Mouse (Mus musculus) neural tube, embryonic 11.5 days (tissue): Measurements from ENCODE around the gene Setd1b. TPM values are rescaled to one million over a fixed set of nuclear protein-coding genes. Genes with fewer than 3 reads are reported as not detected.

Experiments
- ATAC-seq: fragments of 200-750 bp; cut with Nextera tagmentation; 2 replicates; pipeline ENCODE4 v1.8.0; 2017; ENCODE audit warnings: moderate number of reproducible peaks, mild to moderate bottlenecking, moderate TSS enrichment, moderate library complexity; ENCODE audit not compliant: insufficient read depth, low FRiP score, low TSS enrichment
- DNase-seq: peaks from one replicate; pipeline ENCODE4 v3.0.0-alpha.2; 2015; ENCODE audit warnings: low spot score
- H3K27ac ChIP-seq: fragments of 300-500 bp; sonication (generic); 2 replicates; pipeline ENCODE4 v1.5.1; 2014; ENCODE audit warnings: low read depth, mild to moderate bottlenecking, low read length
- H3K27me3 ChIP-seq: fragments of 300-500 bp; sonication (generic); 2 replicates; pipeline ENCODE4 v1.6.1; 2014; ENCODE audit warnings: mild to moderate bottlenecking, low read length, mixed read lengths; ENCODE audit not compliant: control insufficient read depth, insufficient read depth
- H3K36me3 ChIP-seq: fragments of 300-500 bp; sonication (generic); 2 replicates; pipeline ENCODE4 v1.6.1; 2014; ENCODE audit warnings: mild to moderate bottlenecking, low read length, moderate library complexity, mixed read lengths; ENCODE audit not compliant: control insufficient read depth, insufficient read depth
- H3K4me1 ChIP-seq: fragments of 300-500 bp; sonication (generic); 2 replicates; pipeline ENCODE4 v1.6.1; 2014; ENCODE audit warnings: low read length, mixed read lengths; ENCODE audit not compliant: control insufficient read depth, insufficient read depth
- H3K4me2 ChIP-seq: fragments of 300-500 bp; sonication (generic); 2 replicates; pipeline ENCODE4 v1.6.1; 2014; ENCODE audit warnings: low read depth, mild to moderate bottlenecking, moderate library complexity
- H3K4me3 ChIP-seq: fragments of 300-500 bp; sonication (generic); 2 replicates; pipeline ENCODE4 v1.5.1; 2014; ENCODE audit warnings: low read depth, low read length
- H3K9ac ChIP-seq: fragments of 300-500 bp; sonication (generic); 2 replicates; pipeline ENCODE4 v1.6.1; 2014; ENCODE audit warnings: mild to moderate bottlenecking, low read length
- H3K9me3 ChIP-seq: fragments of 300-500 bp; sonication (generic); 2 replicates; pipeline ENCODE4 v1.6.1; 2016; ENCODE audit warnings: low read length; ENCODE audit not compliant: control insufficient read depth
- WGBS: fragments of 180-500 bp; shearing (Covaris S2); extraction: QIAGEN DNeasy Blood & Tissue Kit; methylation state at CpG from one replicate; pipeline ENCODE4 v1.1.7; 2014; 5-methylcytosine and 5-hydroxymethylcytosine counted together
- polyA plus RNA-seq: library from polyadenylated mRNA; unstranded; fragments of >200 nt; fragmentation: Nextera tagmentation; extraction: Ambion mirVana; gene quantifications from 2 replicates; pipeline ENCODE4 v1.2.1, GENCODE M21; 2014

Gene Setd1b
- polyA plus RNA-seq, 1 experiment from 2014 or later, result 10.9 TPM

DNA sequence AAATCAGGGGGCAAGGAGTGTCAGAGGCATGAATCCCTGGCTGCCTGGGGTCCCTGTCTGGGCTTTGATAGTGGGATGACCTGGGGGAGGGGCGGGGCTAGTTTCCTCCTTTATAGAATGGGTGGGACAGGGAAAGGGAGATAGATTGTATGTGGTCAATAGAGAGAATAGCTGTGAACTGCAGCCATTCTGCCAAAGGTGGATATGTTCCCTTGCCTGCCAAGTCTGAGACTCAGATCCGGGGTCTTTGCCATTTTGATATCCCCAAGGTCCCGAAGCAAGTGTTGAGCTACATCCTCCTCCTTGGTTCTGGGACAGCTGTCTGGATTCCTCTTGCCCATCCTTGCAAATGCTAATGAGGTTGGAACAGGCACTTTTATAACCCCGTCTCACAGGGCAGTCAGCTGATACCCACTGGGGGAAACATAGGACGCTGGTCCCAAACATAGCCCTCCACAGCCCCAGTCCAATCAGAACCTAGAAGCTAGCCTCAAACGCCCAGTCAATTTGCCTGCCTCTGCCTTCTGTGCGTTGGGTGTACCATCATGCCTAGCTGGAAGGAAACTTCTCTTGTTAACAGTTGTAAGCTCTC, 21.3 kb upstream of the Setd1b start:
- Histone ChIP-seq H3K36me3 (no peaks in the 10 kb centered on the region), H3K4me3 (no peak overlapping the region), H3K27ac (no peak overlapping the region), H3K4me2 (no peak overlapping the region), H3K9ac (no peak overlapping the region), H3K4me1 (peaks cover 4% of the 10 kb centered on the region; the same call in 1 of the 2 replicates), H3K27me3 (no peaks in the 10 kb centered on the region), H3K9me3 (0 out of 2 replicates have a peak, but pooled peaks cover 2% of the 10 kb centered on the region)
- ATAC-seq (no peak), DNase-seq (no peak)
- WGBS, result 48% methylated on average over 7 of the region's 7 CpGs

DNA sequence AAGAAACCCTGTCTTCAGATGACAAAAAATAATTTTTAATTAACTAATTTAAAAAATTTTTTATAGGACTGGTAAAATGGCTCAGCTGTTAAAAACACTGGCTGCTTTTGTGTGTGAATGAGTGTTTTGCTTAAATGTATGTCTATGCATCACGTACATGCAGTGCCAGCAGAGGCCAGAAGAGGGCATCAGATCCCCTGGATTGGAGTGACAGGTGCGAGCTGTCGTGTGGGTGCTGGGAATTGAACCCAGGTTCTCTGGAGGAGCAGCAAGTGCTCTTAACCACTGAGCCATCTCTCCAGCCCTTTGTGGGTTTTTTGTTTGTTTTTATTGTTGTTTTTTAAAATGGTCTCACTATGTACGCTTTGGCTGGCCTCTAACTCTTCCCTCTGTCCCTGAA, 19.8 kb upstream of the Setd1b start:
- Histone ChIP-seq H3K27me3 (no peaks in the 10 kb centered on the region), H3K4me1 (peaks cover 4% of the 10 kb centered on the region; the same call in 1 of the 2 replicates), H3K4me2 (no peak overlapping the region), H3K36me3 (no peaks in the 10 kb centered on the region), H3K4me3 (no peak overlapping the region), H3K27ac (no peak overlapping the region), H3K9me3 (0 out of 2 replicates have a peak, but pooled peaks cover 2% of the 10 kb centered on the region), H3K9ac (no peak overlapping the region)
- no peak for DNase-seq
- 90% methylated on average over 4 of the region's 4 CpGs for WGBS
- ATAC-seq, result no peak

DNA sequence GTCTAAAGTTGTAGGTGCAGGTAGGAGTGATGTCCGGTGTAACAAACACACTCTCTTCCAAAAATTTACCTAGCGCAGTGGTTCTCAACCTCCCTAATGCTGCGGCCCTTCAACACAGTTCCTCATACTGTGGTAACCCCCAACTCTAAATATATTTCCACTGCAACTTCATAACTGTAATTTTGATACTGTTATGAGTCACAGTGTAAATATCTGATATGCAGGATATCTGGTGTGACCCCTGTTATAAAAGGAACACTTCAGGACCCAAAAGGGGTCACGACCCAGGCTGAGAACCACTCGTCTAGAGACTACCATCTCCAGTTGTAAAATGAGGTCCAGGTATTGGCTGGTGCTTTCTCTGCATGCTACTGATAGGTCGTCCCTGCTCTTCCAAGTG, 16.9 kb upstream of the Setd1b start:
- WGBS, result 82% methylated on average over 6 of the region's 6 CpGs
- Histone ChIP-seq H3K36me3 (no peaks in the 10 kb centered on the region), H3K4me3 (no peak overlapping the region), H3K9me3 (0 out of 2 replicates have a peak, but pooled peaks cover 2% of the 10 kb centered on the region), H3K27me3 (no peaks in the 10 kb centered on the region), H3K4me1 (peaks cover 4% of the 10 kb centered on the region; the same call in 1 of the 2 replicates), H3K4me2 (no peak overlapping the region), H3K27ac (no peak overlapping the region), H3K9ac (no peak overlapping the region)
- no peak for DNase-seq
- no peak for ATAC-seq

DNA sequence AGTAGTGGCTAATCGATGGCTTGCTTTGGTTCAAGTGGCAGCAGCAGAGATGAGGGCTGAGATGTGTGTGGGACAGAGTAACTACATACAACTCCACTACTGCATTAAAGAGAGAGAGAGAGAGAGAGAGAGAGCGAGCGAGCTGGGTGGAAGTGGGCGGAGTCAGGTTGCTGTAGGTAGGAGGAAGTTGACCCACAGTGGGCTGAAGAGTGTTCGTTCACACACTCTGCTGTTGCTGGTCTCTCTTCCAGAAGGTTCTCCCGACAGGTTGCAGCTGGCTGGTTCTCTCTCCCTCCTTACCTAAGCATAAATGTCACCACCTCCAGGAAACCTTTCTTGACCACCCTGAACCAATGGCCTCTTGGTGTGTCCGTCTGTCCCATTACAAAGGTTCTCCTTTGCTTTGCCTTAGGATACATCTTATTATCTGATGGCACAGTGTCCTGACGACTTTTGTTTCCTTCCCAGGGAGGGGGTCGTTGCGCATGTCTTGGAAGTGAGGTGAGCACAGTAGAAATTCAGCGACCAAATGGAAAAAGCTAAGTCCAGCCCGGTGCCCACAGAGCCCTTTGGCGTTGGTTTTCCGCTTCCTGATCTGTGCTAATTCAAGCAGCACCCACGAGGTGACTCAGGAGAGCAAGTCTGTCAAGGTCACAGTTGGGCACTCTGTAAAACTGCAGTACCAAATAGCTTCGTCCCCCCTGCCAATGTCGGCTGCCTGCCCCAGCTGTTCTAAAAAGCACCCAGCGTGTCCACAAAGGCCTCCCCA, 16.2 kb upstream of the Setd1b start:
- H3K4me2 ChIP-seq, result no peak overlapping the region
- H3K4me1 ChIP-seq, result peaks cover 2% of the 10 kb centered on the region; the same call in 1 of the 2 replicates
- no peak overlapping the region for H3K9ac ChIP-seq
- H3K27ac ChIP-seq, result no peak overlapping the region
- no peaks in the 10 kb centered on the region for H3K36me3 ChIP-seq
- no peak for DNase-seq
- H3K27me3 ChIP-seq, result no peaks in the 10 kb centered on the region
- H3K9me3 ChIP-seq, result 0 out of 2 replicates have a peak, but pooled peaks cover 2% of the 10 kb centered on the region
- WGBS, result 87% methylated on average over 18 of the region's 18 CpGs
- H3K4me3 ChIP-seq, result no peak overlapping the region
- ATAC-seq, result no peak

DNA sequence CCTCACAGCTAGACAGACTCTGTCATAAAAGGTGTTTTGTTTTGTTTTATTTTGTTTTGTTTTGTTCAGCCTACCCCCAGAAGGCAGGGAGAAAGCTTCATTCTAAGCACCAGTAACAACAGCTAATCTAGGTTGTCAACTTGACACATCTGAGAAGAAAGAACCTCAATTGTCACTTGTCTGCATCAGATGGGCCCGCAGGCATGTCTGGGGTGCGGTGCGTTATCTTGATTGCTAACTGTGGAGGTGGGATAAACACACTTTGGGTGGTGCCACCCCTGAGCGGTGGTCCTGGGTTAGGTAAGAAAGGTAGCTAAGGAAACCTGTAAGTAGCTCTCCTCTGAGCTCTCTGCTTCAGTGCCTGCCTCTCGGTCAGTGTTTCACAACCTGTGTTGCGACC, 15.0 kb upstream of the Setd1b start:
- H3K4me1 ChIP-seq, result peaks cover 2% of the 10 kb centered on the region; the same call in 1 of the 2 replicates
- H3K4me2 ChIP-seq, result no peak overlapping the region
- no peak overlapping the region for H3K27ac ChIP-seq
- H3K36me3 ChIP-seq, result no peaks in the 10 kb centered on the region
- no peak overlapping the region for H3K4me3 ChIP-seq
- ATAC-seq (no peak), DNase-seq (no peak)
- 81% methylated on average over 6 of the region's 6 CpGs for WGBS
- H3K9me3 ChIP-seq, result 0 out of 2 replicates have a peak, but pooled peaks cover 2% of the 10 kb centered on the region
- no peaks in the 10 kb centered on the region for H3K27me3 ChIP-seq
- H3K9ac ChIP-seq, result no peak overlapping the region

DNA sequence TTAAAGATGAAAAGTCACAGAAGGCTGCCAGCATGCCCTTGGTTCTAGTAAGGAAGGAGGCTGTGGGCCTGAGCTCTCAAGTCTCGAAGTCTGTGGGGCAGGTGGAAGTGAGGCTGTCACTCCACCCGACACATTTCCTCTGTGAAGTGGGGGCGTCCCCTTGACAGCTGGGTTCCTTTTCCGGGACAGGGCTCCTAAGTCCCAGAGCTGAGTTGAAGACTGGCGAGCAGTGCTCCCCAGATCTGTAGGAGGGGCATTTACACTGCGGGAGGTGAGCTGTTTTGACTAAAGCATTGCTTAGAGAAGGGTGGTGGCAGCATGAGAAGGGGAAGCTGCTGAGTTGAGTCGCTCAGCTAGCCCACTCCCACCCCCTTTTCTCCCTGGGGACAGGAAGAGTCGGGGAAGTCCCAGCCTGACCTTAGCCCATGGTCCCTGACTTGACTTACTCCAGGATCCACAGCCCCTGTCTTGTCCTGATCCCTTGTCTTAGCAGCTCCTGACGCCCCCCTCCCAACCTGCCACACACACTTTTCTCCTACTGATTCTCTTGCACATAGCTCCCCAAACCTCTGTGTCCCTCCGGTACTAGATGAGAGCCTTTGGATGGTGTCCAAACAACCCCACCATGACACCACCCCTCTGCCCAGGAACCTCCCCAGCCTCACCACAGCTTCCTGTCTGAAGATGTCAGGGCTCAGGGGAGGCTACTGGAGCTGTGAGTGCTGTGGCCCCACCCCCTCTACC, 13.4 kb upstream of the Setd1b start:
- Histone ChIP-seq H3K4me1 (peaks cover 12% of the 10 kb centered on the region), H3K27me3 (no peaks in the 10 kb centered on the region), H3K4me3 (no peak overlapping the region), H3K9ac (no peak overlapping the region), H3K9me3 (no peaks in the 10 kb centered on the region), H3K4me2 (no peak overlapping the region), H3K36me3 (no peaks in the 10 kb centered on the region), H3K27ac (no peak overlapping the region)
- DNase-seq (no peak), ATAC-seq (no peak)
- 61% methylated on average over 10 of the region's 10 CpGs for WGBS

DNA sequence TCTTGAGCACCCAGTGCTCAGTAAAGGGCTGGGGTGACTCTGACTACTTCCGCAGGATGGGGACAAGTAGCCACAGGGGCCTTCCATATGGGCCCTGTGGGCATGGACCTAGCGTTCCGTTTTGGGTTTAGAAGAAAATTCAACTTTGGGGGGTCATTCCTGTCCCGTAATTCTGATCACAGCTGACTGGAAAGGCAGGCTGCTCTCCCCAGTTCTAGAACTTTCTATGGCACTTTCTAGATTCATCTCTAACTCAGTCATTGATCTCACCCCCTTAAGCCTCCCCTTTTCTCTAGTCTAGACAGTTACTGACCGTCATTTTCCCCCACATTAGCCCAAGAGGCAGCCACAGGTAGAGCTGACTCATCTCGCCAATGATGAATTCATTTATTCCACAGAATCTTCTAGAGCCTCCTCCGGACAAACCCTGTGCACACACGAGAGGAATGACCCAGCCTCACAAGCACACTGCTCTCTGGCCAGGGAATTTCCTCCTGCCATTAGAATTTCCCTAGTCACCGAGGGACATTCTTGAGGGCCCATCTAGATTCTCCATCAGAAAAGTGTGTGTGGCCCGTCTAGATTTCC, 12.7 kb upstream of the Setd1b start:
- no peak for ATAC-seq
- Histone ChIP-seq H3K4me2 (no peak overlapping the region), H3K27ac (no peak overlapping the region), H3K4me3 (no peak overlapping the region), H3K27me3 (no peaks in the 10 kb centered on the region), H3K4me1 (peaks cover 19% of the 10 kb centered on the region), H3K9me3 (no peaks in the 10 kb centered on the region), H3K9ac (no peak overlapping the region), H3K36me3 (peaks cover 1% of the 10 kb centered on the region; the same call in 1 of the 2 replicates)
- 90% methylated on average over 10 of the region's 10 CpGs for WGBS
- no peak for DNase-seq

DNA sequence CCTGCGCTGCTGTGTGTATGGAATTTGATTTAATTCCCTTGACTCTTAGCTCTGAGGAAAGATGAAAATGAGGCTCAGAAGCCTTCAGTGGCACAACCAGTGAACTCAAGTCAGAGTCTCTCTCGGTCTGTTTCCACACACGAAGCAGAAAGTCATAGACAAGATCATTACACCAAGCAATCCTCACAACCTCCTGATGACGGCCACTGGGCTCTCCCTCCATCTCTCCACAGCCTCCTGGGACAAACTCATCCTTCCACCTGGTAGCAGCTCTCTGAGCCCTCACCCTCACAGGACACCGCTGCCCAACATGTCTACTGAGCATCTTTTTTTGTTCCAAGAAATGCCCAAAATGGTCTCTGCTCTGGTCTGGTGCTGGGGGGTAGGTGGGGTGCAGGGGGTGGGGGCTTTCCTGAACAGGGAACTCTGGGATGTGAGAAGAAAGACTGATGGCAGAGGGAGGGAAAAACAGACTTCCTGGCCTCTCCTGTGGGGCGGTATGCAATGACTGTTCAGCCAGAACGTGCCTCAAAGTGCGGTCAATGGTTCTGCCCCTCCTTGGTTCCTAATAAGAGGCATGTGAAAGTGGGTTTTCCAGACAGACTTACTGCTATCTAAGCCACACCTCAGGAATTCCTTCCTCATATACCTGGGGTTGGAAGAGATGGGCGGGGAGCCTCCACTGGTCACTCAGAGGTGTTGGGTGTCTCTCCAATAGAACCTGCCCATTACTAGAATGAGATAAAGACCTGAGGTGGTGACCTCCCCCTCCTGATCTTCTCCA, 11.8 kb upstream of the Setd1b start:
- DNase-seq (no peak), ATAC-seq (no peak)
- Histone ChIP-seq H3K36me3 (peaks cover 4% of the 10 kb centered on the region), H3K4me3 (no peak overlapping the region), H3K27me3 (no peaks in the 10 kb centered on the region), H3K27ac (no peak overlapping the region), H3K4me2 (no peak overlapping the region), H3K4me1 (peaks cover 29% of the 10 kb centered on the region), H3K9me3 (no peaks in the 10 kb centered on the region), H3K9ac (no peak overlapping the region)
- WGBS, result 92% methylated on average over 9 of the region's 9 CpGs
